Mouse (Mus musculus): ENCODE results near the gene Zranb3.

GRCm38 (mm10) chr1:127946615-127947249 is 156.1 kb downstream of the Zranb3 start:
- TF ChIP-seq CTCF (IDR thresholded peaks at IDR 0.05; ENCODE audit: insufficient read depth, low read depth, low read length) (no peak), POLR2A (IDR thresholded peaks at IDR 0.05; ENCODE audit: insufficient read depth, low read depth, low read length) (no peak)

Data from olfactory bulb, adult 2 months (tissue).